Mouse (Mus musculus) ES-E14 (cell line): ENCODE data around the gene Galc.

Experiments used
- CHD2 ChIP-seq: IDR thresholded peaks from 2 replicates; pipeline ENCODE4 v1.6.1; 2014; ENCODE audit warnings: mild to moderate bottlenecking, low read depth, low read length, inconsistent platforms
- ZC3H11A ChIP-seq: IDR thresholded peaks from 2 replicates; pipeline ENCODE4 v1.6.1; 2012; ENCODE audit warnings: low read depth, mild to moderate bottlenecking, inconsistent platforms, low read length, borderline replicate concordance
- ZNF384 ChIP-seq: IDR thresholded peaks from 2 replicates; pipeline ENCODE4 v1.6.1; 2012; ENCODE audit warnings: low read depth, low read length, inconsistent platforms

GRCm38 (mm10) chr12:98284477-98284876 lies 25.2 kb upstream of the Galc start:
- no peak for TF ChIP-seq CHD2
- TF ChIP-seq ZNF384 = no peak
- TF ChIP-seq ZC3H11A = no peak
